Mouse (Mus musculus) neural tube, embryonic 10.5 days (tissue): ENCODE data around the gene Gast.
"Not testable (repeated sequence)": the region's sequence is repeated elsewhere in the genome, so short reads cannot be mapped to it uniquely, and the experiment has no call there.

Experiments
- DNase-seq: peaks from one replicate; pipeline ENCODE4 v3.0.0-alpha.2; 2017; ENCODE audit warnings: low spot score; ENCODE audit errors: extremely low spot score

The Gast gene

GRCm38 (mm10) chr11:100320701-100321410 lies 13.4 kb upstream of the Gast start:
- not testable (repeated sequence) for DNase-seq

- DNase-seq: not testable (repeated sequence)
Observed at GRCm38 (mm10) chr11:100321479-100322305, 12.5 kb upstream of the Gast start.

DNA sequence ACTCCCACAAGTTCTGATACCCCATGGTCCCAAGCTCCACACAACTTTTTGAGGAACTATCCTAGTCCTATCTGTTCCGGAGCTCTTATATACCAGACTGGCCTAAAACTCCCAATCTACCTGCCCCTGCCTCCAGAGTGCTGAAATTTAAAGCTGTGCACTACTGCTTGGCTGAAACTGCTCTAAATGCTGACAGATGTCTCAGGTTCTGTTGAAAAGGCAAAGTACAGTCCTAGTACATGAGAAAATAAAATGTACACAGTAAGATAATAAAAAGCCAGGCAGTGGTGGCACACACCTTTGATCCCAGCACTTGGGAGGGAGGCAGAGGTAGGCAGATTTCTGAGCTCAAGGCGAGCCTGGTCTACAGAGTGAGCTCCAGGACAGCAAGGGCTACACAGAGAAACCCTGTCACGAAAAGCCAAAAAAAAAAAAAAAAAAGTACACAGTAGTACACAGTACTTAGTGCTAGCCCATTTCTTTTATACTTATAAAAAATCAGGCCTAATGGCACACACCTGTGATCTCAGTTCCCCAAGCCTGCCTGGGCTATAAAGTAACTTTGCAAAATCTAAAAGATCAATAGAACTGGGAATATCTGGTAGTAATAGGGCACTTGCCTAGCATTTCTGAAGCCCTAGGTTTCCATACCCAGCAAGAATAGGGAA lies 11.5 kb upstream of the Gast start:
- DNase-seq: no peak

- DNase-seq: peak; percentile 43
Observed at GRCm38 (mm10) chr11:100323578-100323977, 10.6 kb upstream of the Gast start.

- no peak for DNase-seq
Observed at GRCm38 (mm10) chr11:100325062-100325629, 9.1 kb upstream of the Gast start.

DNA sequence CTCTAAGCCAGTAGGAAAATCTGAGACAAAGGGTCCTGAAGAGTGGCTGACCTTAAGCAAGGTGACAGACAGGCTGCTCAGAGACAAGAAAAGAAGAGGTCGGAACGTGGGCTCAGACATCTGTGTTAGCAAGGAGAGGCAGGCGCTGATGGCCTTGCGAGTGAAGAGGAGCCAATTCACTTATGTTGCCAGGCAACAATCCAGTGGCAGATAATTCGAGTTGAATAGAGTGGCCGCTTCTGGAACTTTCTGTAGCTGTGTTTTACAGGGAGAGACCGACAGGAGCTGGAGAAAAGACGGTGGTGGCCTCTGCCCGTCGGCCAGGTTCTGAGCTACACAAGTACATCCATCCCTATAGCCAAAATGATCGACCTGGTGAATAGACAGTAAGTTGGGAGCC lies 6.9 kb upstream of the Gast start:
- DNase-seq: no peak

DNA sequence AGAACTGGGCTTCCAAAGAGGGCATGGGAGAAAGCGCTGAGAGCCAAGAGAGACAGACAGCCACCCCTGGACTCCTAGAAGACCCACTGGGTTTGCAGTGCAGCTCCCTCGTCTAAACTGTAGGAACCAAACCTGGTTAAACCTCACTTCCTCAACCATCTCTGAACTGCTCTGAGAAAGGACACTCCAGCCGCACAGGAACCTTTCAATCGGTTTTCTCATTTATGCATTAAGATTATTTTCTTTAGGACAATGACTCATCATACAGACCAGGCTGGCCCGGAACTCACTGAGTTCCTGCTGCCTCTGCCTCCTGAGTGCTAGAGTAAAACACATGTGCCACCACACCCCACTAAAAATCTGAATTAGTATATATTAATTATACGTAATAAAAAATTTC lies 6.4 kb upstream of the Gast start:
- DNase-seq: no peak

- DNase-seq: no peak
Observed at GRCm38 (mm10) chr11:100330235-100330634, 4.0 kb upstream of the Gast start.

DNA sequence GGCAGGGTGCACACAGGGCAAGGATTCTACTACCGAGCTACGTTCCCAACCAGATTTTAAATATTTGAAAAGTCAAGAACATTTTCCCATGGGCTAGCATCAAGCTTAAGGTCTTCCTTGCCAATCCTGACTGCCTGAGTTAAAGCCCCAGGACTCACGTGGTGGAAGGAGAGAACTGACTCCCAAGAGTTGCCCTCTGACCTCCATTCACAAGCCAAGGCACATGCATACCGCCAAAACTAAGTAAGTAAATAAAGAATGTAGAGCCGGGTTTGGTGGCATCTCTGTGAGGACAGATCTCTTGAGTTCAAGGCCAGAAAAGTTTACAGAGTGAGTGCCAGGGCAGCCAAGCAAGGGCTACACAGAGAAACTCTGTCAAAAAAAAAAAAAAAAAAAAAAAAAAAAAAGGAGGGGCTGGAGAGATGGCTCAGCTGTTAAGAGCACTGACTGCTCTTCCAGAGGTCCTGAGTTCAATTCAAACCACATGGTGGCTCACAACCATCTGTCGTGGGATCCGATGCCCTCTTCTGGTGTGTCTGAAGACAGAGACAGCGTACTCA lies 3.3 kb upstream of the Gast start:
- DNase-seq: not testable (repeated sequence)

DNA sequence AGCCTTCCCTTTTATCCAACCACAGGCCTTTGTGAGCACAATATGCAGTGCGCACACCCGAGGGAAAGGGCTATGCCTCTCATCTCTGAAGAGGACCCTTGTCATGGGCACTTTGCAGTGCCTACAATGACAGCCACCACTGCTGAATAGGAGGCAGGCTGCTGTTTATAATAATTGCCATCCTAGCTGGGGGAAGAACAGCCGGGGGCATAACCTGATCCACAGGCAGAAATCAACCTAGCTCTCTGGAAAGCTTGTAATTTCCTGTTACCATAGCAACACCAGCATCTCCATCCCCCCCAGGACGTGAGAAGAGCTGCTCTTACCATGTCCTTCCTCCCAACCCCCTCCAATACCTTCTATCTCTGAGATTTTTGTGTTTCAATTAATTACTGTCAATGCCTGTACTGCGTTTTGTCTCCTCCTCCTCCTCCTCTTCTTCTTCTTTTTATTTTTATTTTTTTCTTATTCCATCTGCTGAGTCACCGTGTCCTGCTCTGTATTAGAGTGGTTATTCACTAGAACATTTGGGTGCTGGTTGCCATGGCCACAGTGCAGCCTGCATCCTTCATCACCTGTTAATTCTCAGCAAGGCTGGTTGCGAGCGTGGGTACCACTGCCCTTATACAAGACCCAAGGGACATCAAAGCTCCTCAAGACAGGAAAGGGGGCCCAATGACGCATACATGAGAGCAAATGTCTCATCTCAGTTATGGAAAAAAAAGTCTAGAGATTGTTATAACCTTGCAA lies 1.3 kb upstream of the Gast start:
- DNase-seq: no peak

GRCm38 (mm10) chr11:100335731-100336130 lies 1.5 kb downstream of the Gast start:
- DNase-seq: no peak

DNA sequence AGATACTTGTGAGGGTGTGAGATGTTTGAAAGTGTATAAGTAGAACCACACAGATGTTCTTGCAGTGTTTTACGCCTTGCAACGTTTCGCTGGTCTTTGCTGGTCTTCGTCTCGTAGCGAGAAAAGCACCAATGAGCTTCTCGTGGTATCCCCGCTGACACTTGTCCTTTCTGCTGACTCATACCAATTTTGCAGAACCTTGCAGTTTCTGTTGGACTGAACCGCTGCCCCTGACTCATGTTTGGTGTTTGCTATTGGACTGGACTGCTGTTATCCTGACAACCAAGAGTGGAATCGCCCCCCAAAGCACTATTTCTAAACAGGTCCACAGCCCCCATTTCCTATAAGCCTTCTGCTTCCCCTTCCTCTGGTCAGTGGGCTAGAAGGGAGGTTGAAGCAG lies 10.1 kb downstream of the Gast start:
- no peak for DNase-seq

DNA sequence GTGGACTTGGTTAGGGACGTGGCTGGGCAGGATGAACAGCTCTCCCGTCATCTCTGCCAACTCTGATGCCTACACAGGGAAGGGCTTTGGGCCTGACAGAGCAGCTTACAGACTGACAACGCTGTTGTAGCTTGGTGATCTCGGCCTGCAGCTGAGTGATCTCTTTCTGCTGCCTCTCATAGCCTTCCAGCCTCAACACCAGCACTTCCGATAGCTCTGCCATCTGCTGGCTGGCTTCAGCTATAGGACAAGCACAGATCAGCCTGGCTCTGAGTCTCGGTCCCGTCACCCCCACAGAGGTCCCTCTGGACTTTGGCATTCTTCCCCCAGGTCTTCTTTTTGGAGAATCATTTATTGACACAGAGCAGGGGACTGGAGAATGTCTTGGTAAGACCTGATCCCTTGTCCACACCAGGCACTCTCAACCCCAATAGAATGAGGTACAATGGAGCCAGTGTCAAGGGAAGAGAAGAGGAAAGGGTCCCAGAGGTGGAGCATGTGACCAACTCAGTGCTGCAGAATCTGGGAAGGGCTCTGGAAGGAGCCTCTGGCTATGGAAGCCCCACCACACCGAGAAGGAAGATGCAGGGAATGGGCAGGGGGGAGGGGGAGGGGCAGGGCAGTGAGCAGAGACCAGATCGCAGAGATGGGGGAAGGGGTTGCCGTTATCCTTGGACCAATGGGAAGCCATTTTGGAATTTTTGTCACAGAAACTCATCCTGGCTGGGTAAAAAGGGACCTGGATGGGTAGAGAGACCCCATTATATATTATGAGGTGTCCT lies 18.1 kb downstream of the Gast start:
- no peak for DNase-seq

GRCm38 (mm10) chr11:100355151-100355951 lies 21.1 kb downstream of the Gast start:
- peak; percentile 35 for DNase-seq

GRCm38 (mm10) chr11:100355972-100356818 lies 22.0 kb downstream of the Gast start, which contains the start of gene Hap1:
Gene Hap1 (minus strand): TSS chr11:100356128.
- peak; percentile 84 for DNase-seq

GRCm38 (mm10) chr11:100356819-100357211 lies 22.6 kb downstream of the Gast start:
- DNase-seq: no peak

GRCm38 (mm10) chr11:100357408-100357807 lies 23.2 kb downstream of the Gast start:
- no peak for DNase-seq

DNA sequence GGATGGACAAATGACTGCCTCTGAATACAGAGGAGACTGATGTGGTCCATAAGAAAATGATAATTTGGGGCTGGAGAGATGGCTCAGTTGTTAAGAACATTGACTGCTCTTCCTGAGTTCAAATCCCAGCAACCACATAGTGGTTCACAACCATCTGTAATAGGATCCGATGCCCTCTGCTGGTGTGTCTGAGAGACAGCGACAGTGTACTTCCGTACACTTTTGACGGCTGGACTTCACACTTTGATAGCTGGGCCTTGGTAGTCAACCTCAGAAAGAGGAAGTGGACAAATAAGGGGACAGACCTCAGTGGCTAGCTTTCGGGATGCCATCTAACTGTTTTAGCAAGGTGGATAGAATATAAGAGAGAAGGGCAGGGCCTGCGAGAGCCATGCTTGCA lies 26.0 kb downstream of the Gast start:
- no peak for DNase-seq
